Mouse (Mus musculus) left cerebral cortex, adult 2 months (tissue): ENCODE data around the gene Lrtm1. TPM values are rescaled to one million over a fixed set of nuclear protein-coding genes. Genes with fewer than 3 reads are reported as not detected.

ENCODE experiments used
- DNase-seq, 2 experiments: peaks; one replicate each; pipeline ENCODE4 v3.0.0; 2021 to 2022; ENCODE audit warnings: low spot score in 2 of 2, mixed read lengths in 1 of 2; ENCODE audit errors: extremely low spot score in 1 of 2
- H3K27ac ChIP-seq: fragments of 200-600 bp; 2 replicates; pipeline ENCODE4 v1.8.1; 2022
- H3K4me3 ChIP-seq: fragments of 200-600 bp; 2 replicates; pipeline ENCODE4 v1.8.1; 2022
- CTCF ChIP-seq: fragments of 200-600 bp; IDR thresholded peaks from 2 replicates; pipeline ENCODE4 v1.8.1; 2022; ENCODE audit warnings: antibody characterized with exemption, mild to moderate bottlenecking, moderate library complexity
- intact Hi-C: fragments of 180-260 bp; cut with DNase I; formaldehyde crosslinking; loops from one replicate; pipeline ENCODE4 v1.15.1; 2025
- total RNA-seq, 2 experiments: library from RNA; stranded (reverse); gene quantifications; 2 replicates each; pipeline ENCODE4 v1.2.3; 2021

Lrtm1 gene
- total RNA-seq, 2 experiments from 2014 or later = not detected

DNA sequence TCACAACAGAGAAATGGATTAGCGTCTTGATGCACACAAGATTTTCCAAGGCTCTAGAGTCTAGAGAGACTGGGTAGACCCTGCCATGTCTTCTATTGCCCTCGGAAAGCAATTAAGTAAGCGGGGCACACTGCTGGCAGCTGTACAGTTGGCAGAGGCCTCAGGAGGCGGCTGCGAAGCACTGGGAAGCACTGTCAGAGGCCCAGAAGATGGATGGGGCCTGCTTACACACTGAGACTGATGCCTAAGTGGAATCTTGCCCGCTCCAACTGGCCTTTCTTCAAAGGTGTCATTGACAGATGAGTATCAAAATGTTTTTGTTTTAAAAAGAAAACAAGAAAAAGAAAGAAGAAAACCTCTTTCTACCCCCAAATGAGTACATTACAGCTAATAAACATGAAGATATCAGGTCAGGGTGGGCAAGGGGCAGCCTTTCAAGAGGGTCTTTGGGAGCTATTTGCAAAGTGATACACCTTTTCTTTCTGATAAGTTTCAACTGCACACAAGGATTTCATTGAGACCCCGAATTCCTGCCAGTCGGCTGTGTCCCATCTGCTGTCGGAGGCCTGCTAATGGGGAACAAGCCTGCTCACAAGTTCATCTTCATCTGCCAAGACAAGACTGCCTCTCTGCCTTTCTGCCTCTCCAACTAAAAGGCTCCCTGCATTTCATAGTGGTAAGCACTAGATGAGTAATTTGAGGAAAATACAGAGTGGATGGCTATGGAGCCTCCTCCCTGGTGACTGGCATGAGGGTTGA is 22.8 kb downstream of the Lrtm1 start:
- Histone ChIP-seq H3K4me3 (no peak overlapping the region), H3K27ac (no peak overlapping the region)
- intact Hi-C loops = no loop called here
- no peak for TF ChIP-seq CTCF
- DNase-seq = no peak

- intact Hi-C loops = no loop called here
- DNase-seq = no peak
- Histone ChIP-seq H3K4me3 (no peak overlapping the region), H3K27ac (no peak overlapping the region)
- TF ChIP-seq CTCF = no peak
Measured at GRCm38 (mm10) chr14:29041498-29041897, 23.5 kb downstream of the Lrtm1 start.

DNA sequence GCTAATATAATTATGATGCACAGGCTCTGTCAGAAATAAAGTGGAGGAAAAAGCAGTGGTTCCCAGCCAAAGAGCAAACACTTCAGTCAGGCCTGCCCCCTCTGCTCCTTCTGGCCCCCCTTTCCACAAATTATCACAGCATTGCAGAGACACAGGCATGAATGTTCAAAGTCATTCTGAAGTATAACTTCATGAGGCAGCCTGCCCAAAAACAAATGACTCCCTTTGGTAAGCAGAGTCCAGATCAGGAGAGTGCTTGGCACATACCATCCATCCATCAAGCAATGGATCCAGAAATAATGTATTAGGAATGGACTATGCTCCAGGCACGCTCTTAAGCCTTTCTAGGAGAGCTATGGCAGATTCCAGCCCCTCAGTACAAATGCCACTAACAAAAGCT is 24.3 kb downstream of the Lrtm1 start:
- DNase-seq = no peak
- H3K4me3 ChIP-seq = no peak overlapping the region
- no peak overlapping the region for H3K27ac ChIP-seq
- intact Hi-C loops = no loop called here
- no peak for TF ChIP-seq CTCF

DNA sequence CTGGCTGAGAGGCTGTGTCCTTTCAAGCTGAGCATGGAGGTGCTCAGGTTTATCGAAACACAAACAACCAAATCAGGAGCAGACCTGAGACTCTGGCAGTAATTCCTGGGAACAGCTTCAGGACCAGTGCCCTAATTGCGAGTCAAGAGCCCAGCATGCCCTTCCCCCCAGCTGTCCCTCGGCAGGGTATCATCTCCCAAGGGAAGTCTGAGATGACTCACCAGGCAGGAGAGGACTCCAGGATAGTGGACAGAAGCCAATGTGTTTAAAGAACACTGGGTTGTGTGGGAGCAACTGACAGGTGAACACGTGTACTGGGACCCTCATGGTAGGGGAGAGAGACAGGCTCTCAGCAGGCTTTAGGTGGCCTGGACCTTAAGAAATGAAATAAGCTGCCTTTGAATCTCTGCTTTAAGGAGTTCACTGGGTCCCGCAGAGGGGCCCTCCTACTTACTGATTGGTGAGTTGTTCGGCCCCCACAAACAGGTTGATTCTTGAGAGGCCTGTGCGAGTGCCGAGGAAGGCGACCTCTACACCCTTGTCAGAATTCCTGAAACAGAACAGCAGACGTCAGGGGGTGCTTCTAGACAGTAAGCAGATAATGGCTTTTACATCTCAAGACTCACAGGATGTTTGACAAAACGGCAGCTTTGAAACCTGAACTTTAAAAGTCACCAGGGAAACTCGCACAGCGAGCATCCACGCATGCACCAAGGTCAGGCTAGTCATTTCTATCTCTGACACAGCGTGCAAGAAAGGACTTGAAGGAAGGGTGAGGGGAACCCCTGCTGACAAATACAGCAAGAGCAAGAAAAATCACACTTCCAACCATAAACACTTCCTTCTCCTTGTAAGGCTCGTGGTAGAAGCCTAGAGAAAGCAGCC is 34.2 kb downstream of the Lrtm1 start:
- Histone ChIP-seq H3K4me3 (no peak overlapping the region), H3K27ac (no peak overlapping the region)
- no peak for TF ChIP-seq CTCF
- intact Hi-C loops = no loop called here
- no peak for DNase-seq

GRCm38 (mm10) chr14:29060679-29061078 is 42.7 kb downstream of the Lrtm1 start:
- no peak overlapping the region for H3K27ac ChIP-seq
- H3K4me3 ChIP-seq = no peak overlapping the region
- intact Hi-C loops = no loop called here
- no peak for DNase-seq
- no peak for TF ChIP-seq CTCF

- intact Hi-C loops = no loop called here
- TF ChIP-seq CTCF = no peak
- DNase-seq = no peak
- Histone ChIP-seq H3K4me3 (no peak overlapping the region), H3K27ac (no peak overlapping the region)
Measured at GRCm38 (mm10) chr14:29061491-29061890, 43.5 kb downstream of the Lrtm1 start.

GRCm38 (mm10) chr14:29062676-29063075 is 44.7 kb downstream of the Lrtm1 start:
- TF ChIP-seq CTCF = no peak

GRCm38 (mm10) chr14:29073747-29074146 is 55.7 kb downstream of the Lrtm1 start:
- intact Hi-C loops = no loop called here
- H3K4me3 ChIP-seq = no peak overlapping the region
- no peak for DNase-seq

More at GRCm38 (mm10) chr14:29062676-29063075, 44.7 kb downstream of the Lrtm1 start:
- Histone ChIP-seq H3K4me3 (no peak overlapping the region), H3K27ac (no peak overlapping the region)
- intact Hi-C loops = no loop called here
- no peak for DNase-seq

GRCm38 (mm10) chr14:29077418-29077817 is 59.4 kb downstream of the Lrtm1 start:
- intact Hi-C loops = no loop called here
- no peak for TF ChIP-seq CTCF
- Histone ChIP-seq H3K27ac (no peak overlapping the region), H3K4me3 (no peak overlapping the region)
- no peak for DNase-seq

More at GRCm38 (mm10) chr14:29073747-29074146, 55.7 kb downstream of the Lrtm1 start:
- no peak overlapping the region for H3K27ac ChIP-seq
- TF ChIP-seq CTCF = peak; percentile 25; the same call in 1 of the 2 replicates

DNA sequence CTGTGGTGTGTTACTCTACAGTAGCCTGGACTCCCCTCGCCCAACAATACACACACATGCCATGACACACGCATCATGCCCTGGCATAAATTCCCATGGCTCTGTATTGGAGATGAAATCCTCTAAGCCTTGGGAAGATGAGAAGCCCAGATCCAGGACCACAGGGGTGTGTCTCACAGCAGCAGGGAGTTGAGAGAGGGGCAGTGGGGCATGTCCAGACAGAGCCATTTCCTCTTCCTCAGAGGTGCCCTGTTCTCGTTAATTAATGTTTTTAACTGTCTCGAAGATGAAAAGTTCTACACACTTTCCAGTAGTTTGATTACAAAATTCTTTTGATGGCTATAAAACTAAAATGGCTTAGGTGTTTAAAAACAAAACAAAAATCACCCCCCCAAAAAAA is 62.2 kb downstream of the Lrtm1 start:
- no peak for TF ChIP-seq CTCF

GRCm38 (mm10) chr14:29080630-29081029 is 62.6 kb downstream of the Lrtm1 start:
- TF ChIP-seq CTCF = no peak
- intact Hi-C loops = loop anchor here (10.0 kb wide), 1 partner anchor 1076 kb away; no protein-coding TSS in a partner anchor
- Histone ChIP-seq H3K4me3 (no peak overlapping the region), H3K27ac (no peak overlapping the region)
- DNase-seq = no peak

More for the DNA sequence above, 62.2 kb downstream of the Lrtm1 start:
- intact Hi-C loops = loop anchor here (10.0 kb wide), 1 partner anchor 1075 kb away; no protein-coding TSS in a partner anchor
- DNase-seq = no peak
- Histone ChIP-seq H3K4me3 (no peak overlapping the region), H3K27ac (no peak overlapping the region)

DNA sequence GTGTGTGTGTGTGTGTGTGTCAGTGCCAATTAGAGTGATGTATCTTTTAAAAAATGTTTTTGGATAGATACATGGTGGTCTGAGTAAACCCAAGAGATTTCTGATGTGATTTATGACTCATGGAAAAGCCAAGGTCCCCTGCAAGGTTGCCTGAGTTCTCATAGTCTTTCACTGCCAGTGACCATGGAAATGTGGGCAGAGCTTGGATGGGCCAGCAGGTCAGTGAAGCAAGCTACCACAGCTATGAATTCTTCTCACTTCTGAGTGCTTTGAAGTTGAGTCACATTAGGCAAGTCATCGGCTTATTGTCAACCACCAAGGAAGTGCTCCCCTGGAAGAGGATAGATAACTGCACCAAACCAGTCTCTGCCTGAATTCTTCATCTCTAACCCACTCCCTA is 64.2 kb downstream of the Lrtm1 start:
- TF ChIP-seq CTCF = no peak
- intact Hi-C loops = loop anchor here (10.0 kb wide), 1 partner anchor 1077 kb away; no protein-coding TSS in a partner anchor
- DNase-seq = no peak
- Histone ChIP-seq H3K27ac (no peak overlapping the region), H3K4me3 (no peak overlapping the region)
